Mouse (Mus musculus): ENCODE data around the gene Uncx. TPM values are rescaled to one million over a fixed set of nuclear protein-coding genes. Genes with fewer than 3 reads are reported as not detected.
A peak's percentile ranks its signal among the peaks of the same experiment; 100 is the strongest.

Gene Uncx
- total and polyA plus RNA-seq, 2 experiments from 2014 or later = 2.8 to 5.8 TPM

GRCm38 (mm10) chr5:139546771-139547420 lies 3.6 kb downstream of the Uncx start:
- WGBS = under 1% methylated on average over 60 of the region's 68 CpGs
- Histone ChIP-seq H3K4me3 (ENCODE audit: low read depth, low read length) (no peak overlapping the region), H3K9ac (no peak overlapping the region), H3K27ac (ENCODE audit: low read depth, low read length) (no peak overlapping the region), H3K4me1 (ENCODE audit: insufficient read depth) (no peaks in the 10 kb centered on the region), H3K9me3 (ENCODE audit: low read length) (no peaks in the 10 kb centered on the region), H3K4me2 (ENCODE audit: low read depth) (no peak overlapping the region), H3K36me3 (ENCODE audit: insufficient read depth) (no peaks in the 10 kb centered on the region), H3K27me3 (ENCODE audit: insufficient read depth, low read length) (peaks cover 72% of the 10 kb centered on the region)
- peak; percentile 10 for DNase-seq
- no peak for ATAC-seq
- no peak for TF ChIP-seq CTCF (IDR thresholded peaks at IDR 0.05; ENCODE audit: low read depth)

DNA sequence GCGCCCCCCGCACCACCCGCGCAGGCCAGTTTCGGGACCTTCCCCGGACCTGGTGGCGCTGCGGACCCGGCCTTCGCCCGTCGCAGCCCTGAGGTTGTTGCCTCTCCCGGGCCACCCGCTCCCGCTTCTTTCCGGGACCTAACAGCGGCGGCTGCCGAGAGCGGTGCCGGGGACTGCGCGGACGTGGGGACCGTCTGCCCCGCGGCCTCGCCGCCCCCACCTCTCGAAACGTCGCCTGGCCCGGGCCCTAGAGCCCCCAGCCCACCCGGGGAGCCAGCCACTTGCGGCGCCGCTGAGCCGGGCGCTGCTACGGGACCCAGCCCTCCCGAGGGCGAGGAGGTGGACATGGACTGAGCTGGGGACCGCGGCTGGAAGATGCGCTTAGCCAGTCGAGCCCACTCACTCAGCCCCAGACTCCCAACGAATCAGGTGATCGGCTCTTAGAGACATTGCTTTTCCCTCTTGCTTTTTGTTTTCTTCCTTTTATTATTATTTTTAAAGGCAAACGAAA lies 4.2 kb downstream of the Uncx start:
- Histone ChIP-seq H3K9ac (no peak overlapping the region), H3K4me3 (ENCODE audit: low read depth, low read length) (no peak overlapping the region), H3K36me3 (ENCODE audit: insufficient read depth) (no peaks in the 10 kb centered on the region), H3K4me2 (ENCODE audit: low read depth) (no peak overlapping the region), H3K4me1 (ENCODE audit: insufficient read depth) (no peaks in the 10 kb centered on the region), H3K27me3 (ENCODE audit: insufficient read depth, low read length) (peaks cover 72% of the 10 kb centered on the region), H3K27ac (ENCODE audit: low read depth, low read length) (no peak overlapping the region), H3K9me3 (ENCODE audit: low read length) (no peaks in the 10 kb centered on the region)
- TF ChIP-seq CTCF (IDR thresholded peaks at IDR 0.05; ENCODE audit: low read depth) = no peak
- ATAC-seq (no peak), DNase-seq (peak; percentile 12)
- 4% methylated on average over 44 of the region's 49 CpGs for WGBS

DNA sequence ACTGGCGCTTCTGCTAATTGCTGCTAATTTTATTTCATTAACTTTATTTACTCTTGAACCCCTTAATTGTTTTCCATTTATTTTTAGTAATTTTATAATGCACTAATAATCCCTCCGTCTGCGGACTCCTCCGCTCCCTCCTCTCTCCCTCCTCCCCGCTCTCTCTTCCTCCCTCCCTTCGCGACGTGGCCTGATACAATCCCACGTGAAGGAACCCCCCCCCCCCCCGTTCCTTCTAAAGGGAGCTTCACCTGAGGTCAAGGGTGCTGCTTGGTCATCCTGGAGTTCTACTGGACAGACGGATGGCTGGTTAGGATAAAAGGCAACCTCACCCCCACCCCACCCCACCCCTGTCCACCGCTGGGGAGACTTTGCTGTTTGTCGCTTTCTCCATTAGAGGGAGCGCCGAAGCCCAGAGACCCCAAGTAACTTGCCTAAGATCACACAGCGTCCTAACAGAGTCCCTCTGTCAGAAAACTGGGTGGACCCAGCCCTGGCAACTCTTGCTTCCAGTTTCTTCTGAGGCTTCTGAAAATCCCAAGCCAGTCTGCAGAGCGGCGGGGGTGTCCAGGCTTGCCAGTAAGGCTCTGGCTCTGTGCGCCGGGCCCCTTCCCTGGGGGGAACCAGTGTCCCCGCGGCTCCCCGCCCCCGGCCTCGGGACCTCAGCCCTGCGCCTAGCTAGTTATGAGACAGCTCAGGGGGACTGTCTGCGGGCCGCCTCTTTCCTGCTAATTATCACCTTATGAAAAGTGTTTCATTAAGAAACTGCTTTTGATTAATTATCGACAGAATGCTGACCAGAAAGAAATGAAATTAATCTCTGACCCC lies 10.4 kb downstream of the Uncx start:
- under 1% methylated on average over 29 of the region's 29 CpGs for WGBS
- no peak for TF ChIP-seq CTCF (IDR thresholded peaks at IDR 0.05; ENCODE audit: low read depth)
- DNase-seq (peak; percentile 7), ATAC-seq (no peak)
- Histone ChIP-seq H3K9me3 (ENCODE audit: low read length) (no peaks in the 10 kb centered on the region), H3K27ac (ENCODE audit: low read depth, low read length) (no peak overlapping the region), H3K4me2 (ENCODE audit: low read depth) (no peak overlapping the region), H3K4me3 (ENCODE audit: low read depth, low read length) (no peak overlapping the region), H3K36me3 (ENCODE audit: insufficient read depth) (no peaks in the 10 kb centered on the region), H3K27me3 (ENCODE audit: insufficient read depth, low read length) (peaks cover 83% of the 10 kb centered on the region), H3K4me1 (ENCODE audit: insufficient read depth) (no peaks in the 10 kb centered on the region), H3K9ac (no peak overlapping the region)

GRCm38 (mm10) chr5:139554478-139555335 lies 11.4 kb downstream of the Uncx start:
- ATAC-seq = no peak
- Histone ChIP-seq H3K4me1 (ENCODE audit: insufficient read depth) (no peaks in the 10 kb centered on the region), H3K27ac (ENCODE audit: low read depth, low read length) (no peak overlapping the region), H3K27me3 (ENCODE audit: insufficient read depth, low read length) (peaks cover 81% of the 10 kb centered on the region), H3K9me3 (ENCODE audit: low read length) (no peaks in the 10 kb centered on the region), H3K9ac (no peak overlapping the region), H3K36me3 (ENCODE audit: insufficient read depth) (no peaks in the 10 kb centered on the region), H3K4me2 (ENCODE audit: low read depth) (no peak overlapping the region), H3K4me3 (ENCODE audit: low read depth, low read length) (no peak overlapping the region)
- no peak for TF ChIP-seq CTCF (IDR thresholded peaks at IDR 0.05; ENCODE audit: low read depth)
- DNase-seq = peak; percentile 14
- WGBS = 3% methylated on average over 28 of the region's 28 CpGs

GRCm38 (mm10) chr5:139555476-139556115 lies 12.3 kb downstream of the Uncx start:
- no peak overlapping the region for H3K27ac ChIP-seq (ENCODE audit: low read depth, low read length)
- H3K4me2 ChIP-seq (ENCODE audit: low read depth) = no peak overlapping the region
- no peak for ATAC-seq
- H3K9me3 ChIP-seq (ENCODE audit: low read length) = no peaks in the 10 kb centered on the region
- no peaks in the 10 kb centered on the region for H3K36me3 ChIP-seq (ENCODE audit: insufficient read depth)
- no peaks in the 10 kb centered on the region for H3K4me1 ChIP-seq (ENCODE audit: insufficient read depth)
- DNase-seq = peak; percentile 16
- no peak overlapping the region for H3K4me3 ChIP-seq (ENCODE audit: low read depth, low read length)
- 7% methylated on average over 7 of the region's 7 CpGs for WGBS
- peaks cover 77% of the 10 kb centered on the region for H3K27me3 ChIP-seq (ENCODE audit: insufficient read depth, low read length)
- no peak for TF ChIP-seq CTCF (IDR thresholded peaks at IDR 0.05; ENCODE audit: low read depth)
- no peak overlapping the region for H3K9ac ChIP-seq

DNA sequence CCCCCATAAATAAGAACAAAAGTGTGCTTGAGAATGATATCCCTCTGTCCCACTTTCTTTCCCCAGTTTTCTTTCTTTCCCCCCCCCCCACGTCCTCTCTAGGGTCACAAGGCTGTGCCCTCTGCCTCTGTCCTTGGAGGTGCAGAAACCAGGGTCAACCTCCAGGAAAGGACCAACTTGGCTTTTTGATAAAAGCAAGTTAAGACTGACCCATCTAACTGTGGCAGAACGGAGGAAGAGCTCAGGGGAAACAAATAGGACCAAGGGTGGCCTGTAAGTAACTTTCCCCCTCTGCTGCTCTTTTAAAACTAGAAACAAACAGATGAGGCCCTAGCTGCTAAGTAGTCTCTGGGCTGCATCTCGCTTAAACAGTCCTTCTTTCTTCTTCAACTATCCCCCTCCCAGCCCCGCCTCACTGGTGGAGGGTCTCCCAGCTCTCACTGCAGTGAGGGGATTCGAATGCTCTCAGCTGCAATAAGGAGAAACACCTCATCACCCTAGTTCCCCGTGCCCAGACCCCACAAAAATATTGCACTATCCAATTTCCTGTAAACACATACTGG lies 12.9 kb downstream of the Uncx start:
- DNase-seq (no peak), ATAC-seq (no peak)
- Histone ChIP-seq H3K36me3 (ENCODE audit: insufficient read depth) (no peaks in the 10 kb centered on the region), H3K27ac (ENCODE audit: low read depth, low read length) (no peak overlapping the region), H3K27me3 (ENCODE audit: insufficient read depth, low read length) (peaks cover 81% of the 10 kb centered on the region), H3K4me3 (ENCODE audit: low read depth, low read length) (no peak overlapping the region), H3K4me2 (ENCODE audit: low read depth) (no peak overlapping the region), H3K4me1 (ENCODE audit: insufficient read depth) (no peaks in the 10 kb centered on the region), H3K9ac (no peak overlapping the region), H3K9me3 (ENCODE audit: low read length) (no peaks in the 10 kb centered on the region)
- 11% methylated on average over 6 of the region's 6 CpGs for WGBS
- no peak for TF ChIP-seq CTCF (IDR thresholded peaks at IDR 0.05; ENCODE audit: low read depth)

Measured in forebrain, postnatal 0 days (tissue).